Mouse (Mus musculus) thymus, postnatal 25 days (tissue): ENCODE results near the gene Esrp2.

Source experiments
- DNase-seq: peaks from one replicate; pipeline ENCODE4 v3.0.0; 2022

Gene Esrp2

DNA sequence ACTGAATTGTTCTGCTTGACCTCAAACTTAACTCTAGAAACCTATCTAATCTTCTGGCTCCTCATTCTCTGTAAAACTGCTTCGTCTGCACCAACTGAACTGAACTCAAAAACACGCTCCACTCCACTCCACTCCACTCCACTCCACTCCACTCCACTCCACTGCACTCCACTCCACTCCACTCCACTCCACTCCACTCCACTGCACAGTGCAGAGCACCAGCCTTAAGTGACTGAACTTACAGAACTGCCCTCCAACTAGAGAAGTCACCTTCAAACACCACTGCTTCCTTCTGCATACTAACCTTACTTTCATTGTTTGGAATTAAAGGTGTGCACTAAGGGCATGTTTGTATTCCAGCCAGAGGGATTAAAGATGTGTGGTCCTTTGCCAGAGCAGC is 24.7 kb downstream of the Esrp2 start:
- peak; percentile 56 for DNase-seq

DNA sequence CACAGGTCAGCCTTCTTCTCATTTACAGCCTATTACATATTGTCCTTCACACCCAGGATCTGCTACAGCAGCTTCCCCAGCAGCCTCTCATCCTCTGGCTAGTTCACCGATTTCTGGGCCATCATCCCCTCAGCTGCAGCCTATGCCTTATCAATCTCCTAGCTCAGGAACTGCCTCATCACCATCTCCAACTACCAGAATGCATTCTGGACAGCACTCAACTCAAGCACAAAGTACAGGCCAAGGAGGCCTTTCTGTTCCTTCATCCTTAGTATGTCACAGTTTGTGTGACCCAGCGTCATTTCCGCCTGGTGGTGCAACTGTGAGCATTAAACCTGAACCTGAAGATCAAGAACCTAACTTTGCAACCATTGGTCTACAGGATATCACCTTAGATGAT is 28.0 kb downstream of the Esrp2 start:
- DNase-seq, result no peak

DNA sequence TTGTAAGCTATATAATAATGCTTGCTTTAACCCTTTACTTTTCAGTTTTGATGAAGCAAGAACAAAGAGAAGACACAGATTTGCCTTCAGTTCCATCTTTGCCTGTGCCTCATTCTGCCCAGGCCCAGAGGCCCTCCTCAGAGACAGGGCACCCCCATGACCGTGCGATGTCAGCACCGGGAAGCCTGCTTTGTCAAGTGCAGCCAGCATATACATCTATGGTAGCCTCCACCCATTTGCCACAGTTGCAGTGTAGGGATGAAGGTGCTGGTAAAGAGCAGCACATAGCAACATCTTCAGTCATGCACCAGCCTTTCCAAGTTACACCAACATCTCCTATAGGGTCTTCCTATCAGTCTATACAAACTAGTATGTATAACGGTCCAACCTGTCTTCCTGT is 28.7 kb downstream of the Esrp2 start:
- no peak for DNase-seq

DNA sequence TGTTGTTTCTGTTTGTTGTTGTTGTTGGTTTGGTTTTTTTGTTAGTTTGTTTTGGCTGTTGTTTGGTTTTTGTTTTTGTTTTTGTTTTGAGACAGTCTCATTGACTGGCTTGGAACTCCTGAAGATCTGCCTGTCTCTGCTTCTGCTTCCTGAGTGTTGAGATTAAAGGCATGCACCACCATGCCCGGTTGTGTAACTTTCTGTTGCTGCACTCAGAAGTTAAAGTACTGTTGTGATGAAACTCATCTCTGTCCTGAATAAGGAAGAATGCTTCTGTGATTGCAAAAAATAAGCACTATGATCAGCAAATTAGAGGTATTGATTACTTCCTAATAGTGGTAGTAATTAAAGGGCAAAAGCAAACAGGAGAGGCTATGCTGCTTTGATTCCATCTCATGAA is 30.6 kb downstream of the Esrp2 start:
- DNase-seq, result no peak

DNA sequence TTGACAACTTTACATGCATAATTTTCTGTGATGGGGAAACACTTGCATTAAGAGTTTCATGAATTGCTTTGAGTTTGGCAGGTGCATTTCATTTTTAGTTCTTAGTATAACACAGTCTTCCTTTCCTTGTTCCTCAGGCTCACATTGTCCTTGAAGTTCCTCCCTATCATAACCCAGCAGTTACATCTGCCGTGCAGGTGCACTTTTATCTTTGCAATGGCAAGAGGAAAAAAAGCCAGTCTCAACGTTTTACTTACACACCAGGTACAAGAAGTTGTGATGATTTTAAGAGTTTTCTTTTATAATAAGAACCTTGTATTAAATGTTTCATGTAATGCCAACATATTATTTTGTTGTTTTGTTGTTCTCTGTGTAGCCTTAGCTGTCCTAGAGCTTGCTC is 32.9 kb downstream of the Esrp2 start:
- peak; percentile 61 for DNase-seq

DNA sequence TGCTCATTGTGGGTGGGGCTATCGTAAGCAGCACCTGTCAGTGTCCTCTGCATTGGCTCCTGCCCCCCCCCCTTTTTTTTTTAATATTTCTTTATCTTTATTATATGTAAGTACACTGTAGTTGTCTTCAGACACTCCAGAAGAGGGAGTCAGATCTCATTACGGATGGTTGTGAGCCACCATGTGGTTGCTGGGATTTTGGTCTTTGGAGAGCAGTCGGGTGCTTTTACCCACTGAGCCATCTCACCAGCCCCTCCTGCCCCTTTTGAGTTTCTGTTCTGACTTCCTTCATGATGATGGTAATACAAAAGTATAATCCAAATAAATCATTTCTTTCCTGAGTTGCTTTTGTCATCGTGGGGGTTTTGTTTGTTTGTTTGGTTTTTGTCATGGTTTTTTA is 34.5 kb downstream of the Esrp2 start:
- DNase-seq, result peak; percentile 52
